Mouse (Mus musculus) neural tube, embryonic 11.5 days (tissue): ENCODE data around the gene Prkar1a. TPM values are rescaled to one million over a fixed set of nuclear protein-coding genes. Genes with fewer than 3 reads are reported as not detected.

ENCODE experiments used
- ATAC-seq: fragments of 200-750 bp; cut with Nextera tagmentation; 2 replicates; pipeline ENCODE4 v1.8.0; 2017; ENCODE audit warnings: moderate number of reproducible peaks, mild to moderate bottlenecking, moderate TSS enrichment, moderate library complexity; ENCODE audit not compliant: insufficient read depth, low FRiP score, low TSS enrichment
- DNase-seq: peaks from one replicate; pipeline ENCODE4 v3.0.0-alpha.2; 2015; ENCODE audit warnings: low spot score
- H3K27ac ChIP-seq: fragments of 300-500 bp; sonication (generic); 2 replicates; pipeline ENCODE4 v1.5.1; 2014; ENCODE audit warnings: low read depth, mild to moderate bottlenecking, low read length
- H3K27me3 ChIP-seq: fragments of 300-500 bp; sonication (generic); 2 replicates; pipeline ENCODE4 v1.6.1; 2014; ENCODE audit warnings: mild to moderate bottlenecking, low read length, mixed read lengths; ENCODE audit not compliant: control insufficient read depth, insufficient read depth
- H3K36me3 ChIP-seq: fragments of 300-500 bp; sonication (generic); 2 replicates; pipeline ENCODE4 v1.6.1; 2014; ENCODE audit warnings: mild to moderate bottlenecking, low read length, moderate library complexity, mixed read lengths; ENCODE audit not compliant: control insufficient read depth, insufficient read depth
- H3K4me1 ChIP-seq: fragments of 300-500 bp; sonication (generic); 2 replicates; pipeline ENCODE4 v1.6.1; 2014; ENCODE audit warnings: low read length, mixed read lengths; ENCODE audit not compliant: control insufficient read depth, insufficient read depth
- H3K4me2 ChIP-seq: fragments of 300-500 bp; sonication (generic); 2 replicates; pipeline ENCODE4 v1.6.1; 2014; ENCODE audit warnings: low read depth, mild to moderate bottlenecking, moderate library complexity
- H3K4me3 ChIP-seq: fragments of 300-500 bp; sonication (generic); 2 replicates; pipeline ENCODE4 v1.5.1; 2014; ENCODE audit warnings: low read depth, low read length
- H3K9ac ChIP-seq: fragments of 300-500 bp; sonication (generic); 2 replicates; pipeline ENCODE4 v1.6.1; 2014; ENCODE audit warnings: mild to moderate bottlenecking, low read length
- H3K9me3 ChIP-seq: fragments of 300-500 bp; sonication (generic); 2 replicates; pipeline ENCODE4 v1.6.1; 2016; ENCODE audit warnings: low read length; ENCODE audit not compliant: control insufficient read depth
- WGBS: fragments of 180-500 bp; shearing (Covaris S2); extraction: QIAGEN DNeasy Blood & Tissue Kit; methylation state at CpG from one replicate; pipeline ENCODE4 v1.1.7; 2014; 5-methylcytosine and 5-hydroxymethylcytosine counted together
- polyA plus RNA-seq: library from polyadenylated mRNA; unstranded; fragments of >200 nt; fragmentation: Nextera tagmentation; extraction: Ambion mirVana; gene quantifications from 2 replicates; pipeline ENCODE4 v1.2.1, GENCODE M21; 2014

The Prkar1a gene
- polyA plus RNA-seq, 1 experiment from 2014 or later = 461 TPM

DNA sequence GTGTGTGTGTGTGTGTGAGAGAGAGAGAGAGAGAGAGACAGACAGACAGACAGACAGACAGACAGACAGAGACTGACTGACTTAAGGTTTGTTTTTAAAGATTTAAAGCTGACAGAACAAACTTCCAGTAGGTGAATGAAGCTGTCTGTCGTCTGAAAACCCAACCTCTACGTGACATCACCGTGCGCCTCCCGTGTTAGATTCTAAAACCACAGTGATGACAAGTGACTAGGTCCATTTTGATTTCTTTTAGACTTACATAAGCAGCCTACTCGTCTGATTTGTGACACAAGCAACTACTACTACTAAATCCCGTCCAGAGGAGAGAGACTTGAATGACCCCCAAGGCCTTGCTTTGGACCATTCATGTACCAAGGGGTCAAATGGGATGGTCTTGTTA lies 24.5 kb downstream of the Prkar1a start:
- WGBS = 88% methylated on average over 7 of the region's 7 CpGs
- ATAC-seq (no peak), DNase-seq (no peak)
- Histone ChIP-seq H3K27me3 (no peaks in the 10 kb centered on the region), H3K9ac (no peak overlapping the region), H3K27ac (no peak overlapping the region), H3K4me3 (no peak overlapping the region), H3K4me2 (no peak overlapping the region), H3K9me3 (no peaks in the 10 kb centered on the region), H3K4me1 (no peaks in the 10 kb centered on the region), H3K36me3 (no peaks in the 10 kb centered on the region)

- Histone ChIP-seq H3K4me2 (no peak overlapping the region), H3K27me3 (no peaks in the 10 kb centered on the region), H3K36me3 (no peaks in the 10 kb centered on the region), H3K4me1 (no peaks in the 10 kb centered on the region), H3K4me3 (no peak overlapping the region), H3K9me3 (no peaks in the 10 kb centered on the region), H3K27ac (no peak overlapping the region), H3K9ac (no peak overlapping the region)
- ATAC-seq (no peak), DNase-seq (no peak)
- WGBS = 80% methylated on average over 11 of the region's 11 CpGs
Measured at GRCm38 (mm10) chr11:109674542-109674941, 25.3 kb downstream of the Prkar1a start.

DNA sequence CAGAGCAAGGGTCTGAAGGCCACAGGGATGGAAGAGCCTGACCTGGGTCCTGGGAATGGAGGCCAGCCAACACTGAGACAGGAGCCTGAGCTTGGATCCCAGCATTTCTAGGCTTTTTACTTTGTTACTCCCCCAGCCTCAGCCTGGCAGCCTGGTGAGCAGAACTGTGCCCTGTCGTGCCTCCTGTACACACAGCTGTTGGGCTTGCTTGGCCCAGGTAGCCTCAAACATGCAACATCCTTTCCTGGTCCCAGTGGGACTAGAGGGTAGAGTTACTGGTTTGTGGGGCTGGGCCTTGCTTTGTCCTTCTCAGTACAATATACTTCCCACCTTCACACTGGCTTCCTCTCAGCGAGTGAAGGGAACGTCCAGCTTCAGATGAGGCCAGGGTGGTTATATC lies 26.0 kb downstream of the Prkar1a start:
- H3K27ac ChIP-seq = no peak overlapping the region
- no peaks in the 10 kb centered on the region for H3K36me3 ChIP-seq
- no peak overlapping the region for H3K9ac ChIP-seq
- H3K4me3 ChIP-seq = no peak overlapping the region
- no peak overlapping the region for H3K4me2 ChIP-seq
- no peaks in the 10 kb centered on the region for H3K4me1 ChIP-seq
- DNase-seq (no peak), ATAC-seq (no peak)
- no peaks in the 10 kb centered on the region for H3K9me3 ChIP-seq
- no peaks in the 10 kb centered on the region for H3K27me3 ChIP-seq
- whole genome bisulfite sequencing = 94% methylated on average over 3 of the region's 3 CpGs

GRCm38 (mm10) chr11:109675771-109676170 lies 26.6 kb downstream of the Prkar1a start:
- no peaks in the 10 kb centered on the region for H3K36me3 ChIP-seq
- no peaks in the 10 kb centered on the region for H3K4me1 ChIP-seq
- H3K27me3 ChIP-seq = no peaks in the 10 kb centered on the region
- no peak overlapping the region for H3K9ac ChIP-seq
- H3K4me2 ChIP-seq = no peak overlapping the region
- H3K9me3 ChIP-seq = no peaks in the 10 kb centered on the region
- WGBS = 88% methylated on average over 9 of the region's 9 CpGs
- H3K4me3 ChIP-seq = no peak overlapping the region
- DNase-seq (no peak), ATAC-seq (no peak)
- H3K27ac ChIP-seq = no peak overlapping the region

GRCm38 (mm10) chr11:109676621-109677373 lies 27.6 kb downstream of the Prkar1a start:
- Histone ChIP-seq H3K4me3 (no peak overlapping the region), H3K9ac (no peak overlapping the region), H3K36me3 (no peaks in the 10 kb centered on the region), H3K4me2 (no peak overlapping the region), H3K27me3 (no peaks in the 10 kb centered on the region), H3K4me1 (no peaks in the 10 kb centered on the region), H3K27ac (no peak overlapping the region), H3K9me3 (no peaks in the 10 kb centered on the region)
- DNase-seq (no peak), ATAC-seq (no peak)
- WGBS = 82% methylated on average over 11 of the region's 12 CpGs

DNA sequence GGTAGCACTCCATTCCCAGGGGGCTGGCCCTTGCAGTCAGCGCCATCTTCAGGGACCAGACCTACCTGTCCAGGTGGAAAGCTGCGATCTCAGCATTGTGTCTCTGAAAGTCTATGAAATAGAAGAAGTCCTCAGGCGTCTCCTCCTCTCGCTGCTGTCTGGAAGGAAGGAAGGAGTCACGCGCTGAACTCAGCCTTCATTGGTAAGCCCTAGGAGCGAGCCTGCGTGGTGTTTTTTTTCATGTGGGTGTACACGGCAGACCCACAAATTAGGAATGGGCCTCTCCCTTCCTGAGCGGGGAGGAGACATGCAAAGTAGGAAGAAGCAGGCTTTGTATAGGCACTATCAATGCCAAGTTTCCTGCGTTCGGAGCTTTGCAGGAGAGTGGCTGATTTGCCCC lies 29.1 kb downstream of the Prkar1a start:
- Histone ChIP-seq H3K27ac (no peak overlapping the region), H3K4me1 (no peaks in the 10 kb centered on the region), H3K36me3 (no peaks in the 10 kb centered on the region), H3K9ac (no peak overlapping the region), H3K4me3 (no peak overlapping the region), H3K9me3 (no peaks in the 10 kb centered on the region), H3K27me3 (no peaks in the 10 kb centered on the region), H3K4me2 (no peak overlapping the region)
- no peak for DNase-seq
- WGBS = 85% methylated on average over 12 of the region's 12 CpGs
- ATAC-seq = no peak

DNA sequence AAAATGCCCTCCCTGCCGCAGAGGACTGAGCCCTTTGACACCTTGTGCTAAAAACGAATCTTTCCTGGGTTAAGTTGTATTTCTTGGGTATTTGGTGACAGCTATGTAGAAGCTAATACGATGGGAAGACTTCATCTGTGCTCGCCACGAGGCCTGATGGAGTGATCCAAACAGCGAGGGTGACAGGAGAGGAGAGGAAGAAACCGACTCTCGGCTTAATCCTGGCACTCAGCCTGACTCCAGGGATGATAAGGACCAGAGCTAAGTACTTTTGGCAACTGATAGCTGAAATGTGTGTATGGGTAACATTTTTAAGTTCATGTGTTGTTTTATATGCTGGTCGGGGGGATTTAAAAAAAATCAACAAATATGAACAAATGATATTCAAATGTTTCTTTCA lies 31.7 kb downstream of the Prkar1a start:
- ATAC-seq = no peak
- no peaks in the 10 kb centered on the region for H3K4me1 ChIP-seq
- no peak overlapping the region for H3K4me3 ChIP-seq
- H3K9me3 ChIP-seq = no peaks in the 10 kb centered on the region
- WGBS = 82% methylated on average over 9 of the region's 9 CpGs
- no peak for DNase-seq
- no peak overlapping the region for H3K9ac ChIP-seq
- H3K36me3 ChIP-seq = no peaks in the 10 kb centered on the region
- H3K27ac ChIP-seq = no peak overlapping the region
- H3K27me3 ChIP-seq = no peaks in the 10 kb centered on the region
- H3K4me2 ChIP-seq = no peak overlapping the region

GRCm38 (mm10) chr11:109681556-109681955 lies 32.4 kb downstream of the Prkar1a start:
- WGBS = 84% methylated on average over 3 of the region's 3 CpGs

GRCm38 (mm10) chr11:109682221-109682620 lies 33.0 kb downstream of the Prkar1a start:
- Histone ChIP-seq H3K9me3 (no peaks in the 10 kb centered on the region), H3K4me1 (no peaks in the 10 kb centered on the region), H3K4me2 (no peak overlapping the region), H3K27ac (no peak overlapping the region), H3K36me3 (no peaks in the 10 kb centered on the region), H3K4me3 (no peak overlapping the region), H3K27me3 (no peaks in the 10 kb centered on the region), H3K9ac (no peak overlapping the region)
- WGBS = 92% methylated on average over 6 of the region's 6 CpGs
- ATAC-seq (no peak), DNase-seq (no peak)

More at GRCm38 (mm10) chr11:109681556-109681955, 32.4 kb downstream of the Prkar1a start:
- Histone ChIP-seq H3K4me1 (no peaks in the 10 kb centered on the region), H3K4me2 (no peak overlapping the region), H3K27me3 (no peaks in the 10 kb centered on the region), H3K9me3 (no peaks in the 10 kb centered on the region), H3K9ac (no peak overlapping the region), H3K4me3 (no peak overlapping the region), H3K27ac (no peak overlapping the region), H3K36me3 (no peaks in the 10 kb centered on the region)
- DNase-seq (no peak), ATAC-seq (no peak)
